Mouse (Mus musculus) right cerebral cortex, postnatal 36 days (tissue): ENCODE measurements at regions not wholly inside any gene's neighbourhood (a gene's known extent, or its start where the extent isn't known, plus 50 kb on each side); places are given as distances from the start of the nearest gene placed in this dataset.

Experiments
- DNase-seq, 2 experiments: peaks; one replicate each; pipeline ENCODE4 v3.0.0; 2022; ENCODE audit warnings: low spot score in 2 of 2, mixed read lengths in 1 of 2

- DNase-seq = no peak
These were observed 66.2 kb upstream of the Klf3 start for GRCm38 (mm10) chr5:64736985-64737384.

GRCm38 (mm10) chr5:64738096-64738780 lies 65.0 kb upstream of the Klf3 start:
- DNase-seq = no peak

DNA sequence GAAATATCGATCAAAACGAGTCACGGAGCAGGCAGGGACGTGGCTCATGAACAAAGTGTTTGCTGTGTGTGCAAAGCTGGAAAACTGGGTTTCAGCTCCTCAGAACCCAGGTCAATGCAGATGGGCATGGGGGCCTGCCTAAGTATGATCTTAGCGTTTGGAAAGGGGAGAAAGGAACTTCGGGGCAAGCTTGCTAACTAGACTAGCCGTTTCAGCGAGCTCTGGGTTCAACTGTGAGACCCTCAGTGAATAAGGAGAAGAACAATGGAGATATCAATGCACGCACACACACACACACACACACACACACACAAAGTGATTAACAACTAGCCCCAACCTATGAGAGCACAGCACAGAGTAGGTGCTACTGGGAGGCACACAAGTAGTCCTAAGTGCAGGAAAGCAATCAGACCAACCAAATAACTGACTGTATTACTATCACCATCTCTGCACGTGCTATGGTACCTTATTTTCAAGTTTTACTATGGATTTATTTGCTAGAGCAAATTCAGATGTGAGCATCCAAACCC lies 64.3 kb upstream of the Klf3 start:
- DNase-seq = no peak

- DNase-seq = no peak
These were observed 63.6 kb upstream of the Klf3 start for GRCm38 (mm10) chr5:64739311-64740261.

DNA sequence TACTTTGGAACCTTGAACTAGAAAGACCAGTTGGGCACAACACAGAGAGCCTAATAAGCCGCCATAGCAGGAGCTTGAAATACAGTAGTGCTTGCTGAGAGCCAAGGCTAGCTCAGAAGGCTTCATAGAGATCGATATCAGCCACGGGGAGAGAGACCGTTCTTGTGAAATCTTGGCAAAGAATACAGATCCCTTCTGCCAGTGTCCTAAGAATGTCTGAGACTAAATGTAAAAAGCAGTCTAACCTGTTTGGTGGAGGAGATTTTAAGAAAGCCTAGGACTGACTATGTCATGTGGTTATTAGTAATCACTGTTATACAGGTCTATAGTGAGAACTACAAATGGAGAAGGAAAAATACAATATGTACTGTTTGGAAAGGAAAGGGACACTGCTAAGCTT lies 59.1 kb upstream of the Klf3 start:
- no peak for DNase-seq

DNA sequence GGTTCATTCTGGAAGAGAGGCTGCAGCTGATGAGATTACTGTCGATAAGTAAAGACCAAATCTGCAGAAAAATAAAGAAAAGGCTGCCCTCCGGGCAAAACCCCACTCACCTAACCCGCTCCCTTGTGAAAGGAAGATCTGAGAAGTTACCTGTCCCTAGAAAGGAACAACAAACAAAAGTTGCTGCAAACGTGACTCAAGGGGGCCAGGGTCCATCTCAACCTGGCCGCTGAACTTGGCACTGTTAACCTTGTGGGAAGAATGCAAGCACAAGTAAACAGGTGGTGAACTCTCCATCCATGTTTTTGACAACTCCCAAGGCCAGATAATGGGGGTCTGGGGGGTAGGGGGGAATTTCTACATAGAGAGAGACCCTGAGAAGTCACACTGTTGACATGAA lies 58.7 kb upstream of the Klf3 start:
- DNase-seq = no peak

GRCm38 (mm10) chr5:64747461-64747860 lies 55.7 kb upstream of the Klf3 start:
- no peak for DNase-seq

GRCm38 (mm10) chr5:64749415-64750166 lies 53.6 kb upstream of the Klf3 start:
- DNase-seq = no peak

GRCm38 (mm10) chr5:64750406-64750805 lies 52.8 kb upstream of the Klf3 start:
- DNase-seq = no peak

- DNase-seq = no peak
These were observed 52.1 kb upstream of the Klf3 start for GRCm38 (mm10) chr5:64750976-64751656.

- no peak for DNase-seq
These were observed 49.9 kb upstream of the Klf3 start for GRCm38 (mm10) chr5:64753142-64753750.
